8 mouse cellular contexts compared by ENCODE assay signal in the genomic region with DNA sequence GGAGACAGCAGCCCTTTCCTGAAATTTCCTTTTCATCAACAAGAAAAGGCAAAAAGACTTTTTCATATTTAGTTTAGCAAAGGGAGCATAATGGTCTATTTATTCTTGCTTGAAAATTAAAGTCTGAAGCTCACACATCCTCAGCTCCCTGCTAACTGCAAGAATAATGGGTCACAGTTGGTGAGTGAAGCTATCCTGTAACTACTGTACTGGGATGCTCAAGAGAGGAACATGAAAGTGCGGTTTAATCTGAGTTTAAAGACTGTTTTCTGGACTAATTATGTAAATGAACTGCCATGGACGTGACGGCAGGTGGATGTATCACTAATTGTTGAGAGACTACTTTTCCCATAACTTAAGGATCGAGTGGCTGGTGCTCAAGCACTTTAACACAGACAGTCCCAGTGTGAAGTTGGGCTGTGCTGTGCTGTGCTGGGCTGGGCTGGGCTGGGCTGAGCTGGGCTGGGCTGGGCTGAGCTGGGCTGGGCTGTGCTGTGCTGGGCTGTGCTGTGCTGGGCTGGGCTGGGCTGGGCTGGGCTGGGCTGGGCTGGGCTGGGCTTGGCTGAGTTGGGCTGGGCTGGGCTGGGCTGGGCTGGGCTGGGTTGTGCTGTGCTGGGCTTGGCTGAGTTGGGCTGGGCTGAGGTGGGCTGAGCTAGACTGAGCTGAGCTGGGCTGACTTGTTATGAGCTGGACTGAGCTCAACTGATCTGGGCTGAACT.
A peak's percentile ranks its signal among the peaks of the same experiment; 100 is the strongest.
DNase-seq lines count a peak whose midpoint lies in the region; ATAC-seq and TF ChIP-seq lines count a peak whose summit lies in the region.

No protein-coding gene starts in this region.

- H3K4me1 ChIP-seq in forebrain, embryonic 11.5 days (replicated peaks; ENCODE audit: control insufficient read depth, insufficient read depth, low read length) = no peaks in the 10 kb centered on the region
- H3K4me1 ChIP-seq in limb, embryonic 14.5 days (ENCODE audit: control insufficient read depth, insufficient read depth, low read length) = 0 out of 2 replicates have a peak, but pooled peaks cover 3% of the 10 kb centered on the region
- H3K4me1 ChIP-seq in stomach, embryonic 14.5 days (ENCODE audit: control insufficient read depth, insufficient read depth, low read length) = peaks cover 3% of the 10 kb centered on the region; the same call in 1 of the 2 replicates

- H3K9ac ChIP-seq in forebrain, embryonic 11.5 days (ENCODE audit: low read length) = no peak overlapping the region
- H3K9ac ChIP-seq in limb, embryonic 14.5 days (ENCODE audit: low read depth, low read length, severe bottlenecking) = no peak overlapping the region
- no peak overlapping the region for H3K9ac ChIP-seq in stomach, embryonic 14.5 days (replicated peaks; ENCODE audit: low read depth, low read length)

- H3K4me2 ChIP-seq in forebrain, embryonic 11.5 days (ENCODE audit: low read depth, low read length, severe bottlenecking) = no peak overlapping the region
- no peak overlapping the region for H3K4me2 ChIP-seq in limb, embryonic 14.5 days (replicated peaks; ENCODE audit: low read depth, low read length, severe bottlenecking)
- no peak overlapping the region for H3K4me2 ChIP-seq in stomach, embryonic 14.5 days (replicated peaks; ENCODE audit: low read depth, low read length)

- no peak overlapping the region for H3K4me3 ChIP-seq in forebrain, embryonic 11.5 days (ENCODE audit: low read depth, low read length)
- no peak overlapping the region for H3K4me3 ChIP-seq in limb, embryonic 14.5 days (replicated peaks; ENCODE audit: low read length)
- H3K4me3 ChIP-seq in stomach, embryonic 14.5 days (ENCODE audit: low read depth, low read length) = no peak overlapping the region

- no peak overlapping the region for H3K27ac ChIP-seq in forebrain, embryonic 11.5 days (ENCODE audit: low read depth, low read length)
- H3K27ac ChIP-seq in limb, embryonic 14.5 days (replicated peaks; ENCODE audit: low read depth, low read length) = no peak overlapping the region
- no peak overlapping the region for H3K27ac ChIP-seq in stomach, embryonic 14.5 days (ENCODE audit: low read length)

- no peaks in the 10 kb centered on the region for H3K9me3 ChIP-seq in forebrain, embryonic 11.5 days (ENCODE audit: control insufficient read depth, low read length)
- no peaks in the 10 kb centered on the region for H3K9me3 ChIP-seq in limb, embryonic 14.5 days (ENCODE audit: control insufficient read depth, low read length)
- H3K9me3 ChIP-seq in stomach, embryonic 14.5 days (ENCODE audit: control insufficient read depth, low read depth, low read length) = no peaks in the 10 kb centered on the region

- H3K27me3 ChIP-seq in forebrain, embryonic 11.5 days (ENCODE audit: control insufficient read depth, insufficient read depth, low read length) = no peaks in the 10 kb centered on the region
- H3K27me3 ChIP-seq in limb, embryonic 14.5 days (ENCODE audit: control insufficient read depth, insufficient read depth, low read length) = no peaks in the 10 kb centered on the region
- H3K27me3 ChIP-seq in stomach, embryonic 14.5 days (ENCODE audit: control insufficient read depth, insufficient read depth, low read length) = no peaks in the 10 kb centered on the region

- DNase-seq in kidney, postnatal 4 days = peak; percentile 28 to 41
- DNase-seq in kidney, postnatal 36 days = no peak
- peak; percentile 73 for DNase-seq in forebrain, embryonic 11.5 days (ENCODE audit: low spot score)
- DNase-seq in limb, embryonic 14.5 days (ENCODE audit: low spot score) = peak; percentile 62
- DNase-seq in retina, embryonic 14.5 days (ENCODE audit: low spot score) = no peak
- DNase-seq in left cerebral cortex, postnatal 10 days (ENCODE audit: extremely low spot score in 1 of 2, low spot score in 2 of 2) = no peak
- no peak for DNase-seq in left cerebral cortex, postnatal 4 days

- 54% methylated on average over 4 of the region's 4 CpGs for WGBS in forebrain, embryonic 11.5 days
- WGBS in limb, embryonic 14.5 days = 23% methylated on average over 4 of the region's 4 CpGs
- 40% methylated on average over 4 of the region's 4 CpGs for WGBS in stomach, embryonic 14.5 days

- no peak for TF ChIP-seq POLR2A in limb, embryonic 14.5 days (IDR thresholded peaks at IDR 0.05; ENCODE audit: borderline replicate concordance, extremely low read depth, insufficient read depth, insufficient read length)

- H3K36me3 ChIP-seq in forebrain, embryonic 11.5 days (ENCODE audit: control insufficient read depth, insufficient read depth, low read length) = no peaks in the 10 kb centered on the region
- no peaks in the 10 kb centered on the region for H3K36me3 ChIP-seq in limb, embryonic 14.5 days (ENCODE audit: control insufficient read depth, insufficient read depth, low read length)
- 0 out of 2 replicates have a peak, but pooled peaks cover 3% of the 10 kb centered on the region for H3K36me3 ChIP-seq in stomach, embryonic 14.5 days (ENCODE audit: control insufficient read depth, insufficient read depth, low read length)

- intact Hi-C loops in left cerebral cortex, postnatal 10 days (cut with DNase I) = no loop called here
- intact Hi-C loops in left cerebral cortex, postnatal 4 days (cut with DNase I) = no loop called here

- peak; percentile 73 for ATAC-seq in forebrain, embryonic 11.5 days (replicated peaks; ENCODE audit: low FRiP score)
- peak; percentile 73 for ATAC-seq in limb, embryonic 14.5 days (ENCODE audit: low FRiP score, low read depth)
- peak; percentile 86 for ATAC-seq in stomach, embryonic 14.5 days (ENCODE audit: insufficient number of reproducible peaks, insufficient read depth, low FRiP score, low read depth)

Comparison
In these comparisons a context has a peak if more than half of its experiments do, and no peak if none do; other contexts are left out.
1. DNase-seq: peak in kidney, postnatal 4 days (2 of 2), forebrain, embryonic 11.5 days (single experiment) and limb, embryonic 14.5 days (single experiment); none in kidney, postnatal 36 days (0 of 2), retina, embryonic 14.5 days (single experiment), left cerebral cortex, postnatal 10 days (0 of 2) and left cerebral cortex, postnatal 4 days (single experiment).
2. Peak in every context shown above with its lines, with median percentiles within 50 percentile points of each other: ATAC-seq.